Mouse (Mus musculus) lung, postnatal 0 days (tissue): ENCODE measurements around the gene Plekhh2. TPM values are rescaled to one million over a fixed set of nuclear protein-coding genes. Genes with fewer than 3 reads are reported as not detected.
A peak's percentile ranks its signal among the peaks of the same experiment; 100 is the strongest.

Source experiments
- ATAC-seq: fragments of 200-750 bp; cut with Nextera tagmentation; 2 replicates; pipeline ENCODE4 v1.8.0; 2017; ENCODE audit warnings: moderate library complexity
- DNase-seq: peaks from one replicate; pipeline ENCODE4 v3.0.0-alpha.2; 2016; ENCODE audit warnings: low spot score
- H3K27ac ChIP-seq: fragments of 300-500 bp; sonication (generic); 2 replicates; pipeline ENCODE4 v1.5.1; 2014; ENCODE audit warnings: antibody characterized with exemption, mild to moderate bottlenecking, low read length, mixed read lengths
- H3K27me3 ChIP-seq: fragments of 300-500 bp; sonication (generic); replicated peaks from 2 replicates; pipeline ENCODE4 v1.6.1; 2014; ENCODE audit warnings: low read length, mixed read lengths; ENCODE audit not compliant: insufficient read depth
- H3K36me3 ChIP-seq: fragments of 300-500 bp; sonication (generic); 2 replicates; pipeline ENCODE4 v1.6.1; 2014; ENCODE audit warnings: low read length, mixed read lengths; ENCODE audit not compliant: insufficient read depth
- H3K4me1 ChIP-seq: fragments of 300-500 bp; sonication (generic); 2 replicates; pipeline ENCODE4 v1.6.1; 2014; ENCODE audit warnings: antibody characterized with exemption, low read depth, low read length, mixed read lengths; ENCODE audit not compliant: insufficient read depth
- H3K4me2 ChIP-seq: fragments of 300-500 bp; sonication (generic); replicated peaks from 2 replicates; pipeline ENCODE4 v1.6.1; 2014; ENCODE audit warnings: low read depth, mild to moderate bottlenecking, low read length, moderate library complexity, mixed read lengths
- H3K4me3 ChIP-seq: fragments of 300-500 bp; sonication (generic); 2 replicates; pipeline ENCODE4 v1.5.1; 2014; ENCODE audit warnings: low read depth, low read length
- H3K9ac ChIP-seq: fragments of 300-500 bp; sonication (generic); replicated peaks from 2 replicates; pipeline ENCODE4 v1.6.1; 2014; ENCODE audit warnings: low read depth, mild to moderate bottlenecking
- H3K9me3 ChIP-seq: fragments of 300-500 bp; sonication (generic); 2 replicates; pipeline ENCODE4 v1.6.1; 2016; ENCODE audit warnings: low read length, mixed read lengths
- CTCF ChIP-seq: IDR thresholded peaks from 2 replicates; pipeline ENCODE4 v1.5.1; 2016; ENCODE audit warnings: antibody characterized with exemption, mild to moderate bottlenecking
- EP300 ChIP-seq: IDR thresholded peaks from 2 replicates; pipeline ENCODE4 v1.6.1; 2016; ENCODE audit warnings: antibody characterized with exemption, mild to moderate bottlenecking, control low read depth
- WGBS: fragments of 180-500 bp; shearing (Covaris S2); extraction: QIAGEN DNeasy Blood & Tissue Kit; methylation state at CpG from one replicate; pipeline ENCODE4 v1.1.7; 2014; 5-methylcytosine and 5-hydroxymethylcytosine counted together
- polyA plus RNA-seq: library from polyadenylated mRNA; unstranded; fragments of >200 nt; fragmentation: Nextera tagmentation; extraction: Ambion mirVana; gene quantifications from 2 replicates; pipeline ENCODE4 v1.2.1, GENCODE M21; 2015

Gene Plekhh2
- polyA plus RNA-seq, 1 experiment from 2014 or later: 5.1 TPM

- Histone ChIP-seq H3K27ac (no peak overlapping the region), H3K27me3 (no peaks in the 10 kb centered on the region), H3K4me3 (no peak overlapping the region), H3K9ac (no peak overlapping the region), H3K36me3 (no peaks in the 10 kb centered on the region), H3K4me1 (0 out of 2 replicates have a peak, but pooled peaks cover 3% of the 10 kb centered on the region), H3K9me3 (no peaks in the 10 kb centered on the region), H3K4me2 (no peak overlapping the region)
- peak; percentile 38; the same call in 1 of the 2 replicates for ATAC-seq
- no peak for TF ChIP-seq EP300
- TF ChIP-seq CTCF: no peak
- WGBS: 56% methylated on average over 9 of the region's 9 CpGs
- DNase-seq: no peak
These were observed 138.8 kb downstream of the Plekhh2 start for GRCm38 (mm10) chr17:84650302-84651017.

- no peak for TF ChIP-seq CTCF
- TF ChIP-seq EP300: no peak
- no peaks in the 10 kb centered on the region for H3K27me3 ChIP-seq
- H3K4me3 ChIP-seq: no peak overlapping the region
- H3K27ac ChIP-seq: no peak overlapping the region
- 87% methylated on average over 9 of the region's 9 CpGs for WGBS
- H3K9me3 ChIP-seq: no peaks in the 10 kb centered on the region
- H3K36me3 ChIP-seq: no peaks in the 10 kb centered on the region
- DNase-seq (no peak), ATAC-seq (no peak)
- H3K9ac ChIP-seq: no peak overlapping the region
- H3K4me1 ChIP-seq: 0 out of 2 replicates have a peak, but pooled peaks cover 3% of the 10 kb centered on the region
- H3K4me2 ChIP-seq: no peak overlapping the region
These were observed 141.8 kb downstream of the Plekhh2 start for GRCm38 (mm10) chr17:84653544-84653943.

GRCm38 (mm10) chr17:84656205-84656604, 144.5 kb downstream of the Plekhh2 start:
- DNase-seq (no peak), ATAC-seq (no peak)
- no peaks in the 10 kb centered on the region for H3K4me1 ChIP-seq
- no peaks in the 10 kb centered on the region for H3K36me3 ChIP-seq
- H3K9ac ChIP-seq: no peak overlapping the region
- no peak overlapping the region for H3K4me2 ChIP-seq
- WGBS: 67% methylated on average over 5 of the region's 5 CpGs
- no peak for TF ChIP-seq EP300
- no peak for TF ChIP-seq CTCF
- H3K27ac ChIP-seq: no peak overlapping the region
- no peaks in the 10 kb centered on the region for H3K27me3 ChIP-seq
- H3K4me3 ChIP-seq: no peak overlapping the region
- no peaks in the 10 kb centered on the region for H3K9me3 ChIP-seq

GRCm38 (mm10) chr17:84656653-84657421, 145.1 kb downstream of the Plekhh2 start:
- Histone ChIP-seq H3K9me3 (no peaks in the 10 kb centered on the region), H3K27me3 (no peaks in the 10 kb centered on the region), H3K27ac (no peak overlapping the region), H3K4me2 (no peak overlapping the region), H3K4me1 (no peaks in the 10 kb centered on the region), H3K36me3 (no peaks in the 10 kb centered on the region), H3K9ac (no peak overlapping the region), H3K4me3 (no peak overlapping the region)
- TF ChIP-seq CTCF (no peak), EP300 (no peak)
- WGBS: 56% methylated on average over 18 of the region's 19 CpGs
- ATAC-seq (no peak), DNase-seq (no peak)

GRCm38 (mm10) chr17:84657422-84657732, 145.7 kb downstream of the Plekhh2 start:
- Histone ChIP-seq H3K9me3 (no peaks in the 10 kb centered on the region), H3K27ac (no peak overlapping the region), H3K27me3 (no peaks in the 10 kb centered on the region), H3K9ac (no peak overlapping the region), H3K4me3 (no peak overlapping the region), H3K4me1 (no peaks in the 10 kb centered on the region), H3K36me3 (no peaks in the 10 kb centered on the region), H3K4me2 (no peak overlapping the region)
- no peak for ATAC-seq
- TF ChIP-seq EP300 (no peak), CTCF (no peak)
- no peak for DNase-seq
- WGBS: 50% methylated on average over 3 of the region's 3 CpGs

GRCm38 (mm10) chr17:84657782-84658181, 146.1 kb downstream of the Plekhh2 start:
- no peak overlapping the region for H3K4me2 ChIP-seq
- H3K27ac ChIP-seq: no peak overlapping the region
- no peaks in the 10 kb centered on the region for H3K4me1 ChIP-seq
- no peaks in the 10 kb centered on the region for H3K27me3 ChIP-seq
- H3K36me3 ChIP-seq: no peaks in the 10 kb centered on the region
- no peak for ATAC-seq
- H3K9ac ChIP-seq: no peak overlapping the region
- TF ChIP-seq CTCF: no peak
- no peak for TF ChIP-seq EP300
- WGBS: 55% methylated on average over 7 of the region's 7 CpGs
- H3K9me3 ChIP-seq: no peaks in the 10 kb centered on the region
- no peak for DNase-seq
- no peak overlapping the region for H3K4me3 ChIP-seq
